Mouse (Mus musculus) hindbrain, embryonic 11.5 days (tissue): ENCODE measurements around the gene Tmprss11c. TPM values are rescaled to one million over a fixed set of nuclear protein-coding genes. Genes with fewer than 3 reads are reported as not detected.

Experiments used
- ATAC-seq: fragments of 200-750 bp; cut with Nextera tagmentation; 2 replicates; pipeline ENCODE4 v1.8.0; 2017; ENCODE audit warnings: mild to moderate bottlenecking, moderate TSS enrichment, moderate library complexity; ENCODE audit not compliant: low FRiP score
- DNase-seq: peaks from one replicate; pipeline ENCODE4 v3.0.0-alpha.2; 2015; ENCODE audit warnings: low spot score
- H3K27ac ChIP-seq: fragments of 300-500 bp; sonication (generic); 2 replicates; pipeline ENCODE4 v1.5.1; 2014; ENCODE audit warnings: mild to moderate bottlenecking, low read depth, low read length
- H3K27me3 ChIP-seq: fragments of 300-500 bp; sonication (generic); 2 replicates; pipeline ENCODE4 v1.6.1; 2014; ENCODE audit warnings: mild to moderate bottlenecking, low read length, moderate library complexity, mixed read lengths; ENCODE audit not compliant: control insufficient read depth, insufficient read depth
- H3K36me3 ChIP-seq: fragments of 300-500 bp; sonication (generic); 2 replicates; pipeline ENCODE4 v1.6.1; 2014; ENCODE audit warnings: mild to moderate bottlenecking, low read length, moderate library complexity, mixed read lengths; ENCODE audit not compliant: control insufficient read depth, insufficient read depth
- H3K4me1 ChIP-seq: fragments of 300-500 bp; sonication (generic); replicated peaks from 2 replicates; pipeline ENCODE4 v1.6.1; 2014; ENCODE audit warnings: low read length, mixed read lengths; ENCODE audit not compliant: control insufficient read depth, insufficient read depth
- H3K4me2 ChIP-seq: fragments of 300-500 bp; sonication (generic); replicated peaks from 2 replicates; pipeline ENCODE4 v1.6.1; 2014; ENCODE audit warnings: mild to moderate bottlenecking, low read depth, low read length
- H3K4me3 ChIP-seq: fragments of 300-500 bp; sonication (generic); 2 replicates; pipeline ENCODE4 v1.5.1; 2014; ENCODE audit warnings: low read depth, low read length
- H3K9ac ChIP-seq: fragments of 300-500 bp; sonication (generic); 2 replicates; pipeline ENCODE4 v1.6.1; 2014; ENCODE audit warnings: low read depth, low read length
- H3K9me3 ChIP-seq: fragments of 300-500 bp; sonication (generic); 2 replicates; pipeline ENCODE4 v1.6.1; 2016; ENCODE audit warnings: low read length; ENCODE audit not compliant: control insufficient read depth
- WGBS: fragments of 180-500 bp; shearing (Covaris S2); extraction: QIAGEN DNeasy Blood & Tissue Kit; methylation state at CpG from one replicate; pipeline ENCODE4 v1.1.7; 2014; 5-methylcytosine and 5-hydroxymethylcytosine counted together
- polyA plus RNA-seq: library from polyadenylated mRNA; unstranded; fragments of >200 nt; fragmentation: Nextera tagmentation; extraction: Ambion mirVana; gene quantifications from 2 replicates; pipeline ENCODE4 v1.2.1, GENCODE M21; 2014

Tmprss11c gene
- polyA plus RNA-seq, 1 experiment from 2014 or later = not detected

DNA sequence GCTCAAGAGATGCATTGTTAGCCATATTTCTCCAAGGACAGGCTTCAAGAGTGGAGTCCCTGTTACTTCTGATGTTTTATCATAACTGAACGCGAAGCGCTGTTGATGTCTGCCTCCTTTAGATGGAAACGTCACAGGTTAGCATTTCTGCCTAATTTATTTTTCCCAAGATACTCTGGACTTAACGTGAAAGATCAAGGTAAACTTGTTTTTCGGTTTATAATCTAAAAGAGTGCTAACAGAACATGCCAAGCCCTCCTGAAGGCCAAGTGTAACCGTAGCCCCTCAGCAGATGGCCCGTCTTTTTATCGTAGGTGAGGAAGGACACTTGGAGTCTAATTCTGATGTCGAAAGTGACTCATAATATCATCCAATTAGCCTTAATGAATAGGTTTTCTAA, 91.3 kb downstream of the Tmprss11c start, which contains the start of gene Gnrhr:
Gene Gnrhr, minus strand, starts transcription at position 101 of the 400 bp plus-strand sequence.
- DNase-seq (no peak), ATAC-seq (no peak)
- Histone ChIP-seq H3K27me3 (no peaks in the 10 kb centered on the region), H3K9me3 (no peaks in the 10 kb centered on the region), H3K4me2 (no peak within 1 kb of the TSS), H3K27ac (no peak within 1 kb of the TSS), H3K4me3 (no peak within 1 kb of the TSS), H3K36me3 (no peaks in the 10 kb centered on the region), H3K4me1 (no peaks in the 10 kb centered on the region), H3K9ac (no peak within 1 kb of the TSS)
- whole genome bisulfite sequencing = 94% methylated on average over 10 of the region's 10 CpGs

DNA sequence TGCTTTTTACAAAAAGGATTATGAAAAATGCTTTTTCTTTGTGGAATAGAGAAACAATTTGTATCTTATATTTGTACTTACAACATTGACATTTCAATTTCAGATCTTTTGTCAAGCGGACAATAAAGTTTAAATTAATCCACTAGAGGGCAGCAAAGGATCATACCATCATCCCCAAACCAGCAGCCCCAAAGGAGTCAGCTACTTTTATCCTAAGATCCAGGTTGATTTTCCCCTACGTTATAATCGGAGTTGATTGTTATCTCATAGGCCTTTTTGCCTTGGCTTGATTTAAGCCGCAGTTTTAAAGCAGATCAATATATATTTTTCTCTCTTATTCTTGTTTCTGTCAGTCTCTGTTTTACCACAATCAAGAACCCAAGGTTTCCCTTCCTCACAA, 97.8 kb downstream of the Tmprss11c start:
- Histone ChIP-seq H3K4me2 (no peak overlapping the region), H3K4me3 (no peak overlapping the region), H3K27ac (no peak overlapping the region), H3K36me3 (no peaks in the 10 kb centered on the region), H3K4me1 (no peaks in the 10 kb centered on the region), H3K27me3 (no peaks in the 10 kb centered on the region), H3K9ac (no peak overlapping the region), H3K9me3 (no peaks in the 10 kb centered on the region)
- ATAC-seq = peak; percentile 61; the same call in 1 of the 2 replicates
- peak; percentile 60 for DNase-seq
- WGBS = 23% methylated on average over 4 of the region's 4 CpGs

DNA sequence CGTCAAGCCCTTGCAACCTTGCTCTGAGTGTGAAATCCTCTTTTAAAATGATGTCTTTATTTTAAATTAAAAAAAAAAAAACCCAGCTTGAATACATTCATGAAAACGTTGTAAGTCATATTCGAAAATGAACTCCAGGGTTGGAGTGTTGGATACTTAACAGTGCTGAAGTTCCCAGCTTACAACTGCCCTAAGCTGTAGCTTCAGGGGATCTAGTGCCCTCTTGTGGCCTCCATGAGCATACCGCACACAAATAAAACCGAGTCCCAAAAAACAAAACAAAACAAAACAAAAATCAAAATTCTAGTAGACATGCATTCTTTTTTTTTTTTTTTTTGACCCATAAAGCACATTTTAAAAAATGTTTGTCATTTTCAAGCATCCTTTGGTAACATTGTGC, 98.3 kb downstream of the Tmprss11c start:
- no peaks in the 10 kb centered on the region for H3K4me1 ChIP-seq

DNA sequence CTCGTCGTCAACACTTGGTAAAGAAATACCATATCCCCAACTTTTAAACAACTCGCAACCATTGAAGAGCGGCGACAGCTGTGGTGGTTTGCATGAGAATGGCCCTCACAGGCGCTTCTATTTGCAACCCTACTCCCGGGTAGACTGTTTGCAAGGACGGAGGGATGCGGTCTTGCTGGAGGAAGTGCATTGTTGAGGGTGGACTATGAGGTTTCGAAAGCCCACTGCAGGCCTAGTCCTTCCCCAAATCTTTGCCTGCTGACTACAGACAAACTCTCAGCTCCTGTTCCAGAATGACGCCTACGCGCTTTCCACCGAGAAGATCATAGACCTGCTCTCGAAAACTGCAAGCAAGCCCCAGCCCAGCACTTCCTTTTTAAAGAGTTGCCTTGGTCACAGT, 98.8 kb downstream of the Tmprss11c start:
- no peak overlapping the region for H3K4me3 ChIP-seq
- no peaks in the 10 kb centered on the region for H3K4me1 ChIP-seq
- no peak overlapping the region for H3K27ac ChIP-seq
- DNase-seq (peak; percentile 2), ATAC-seq (no peak)
- H3K36me3 ChIP-seq = no peaks in the 10 kb centered on the region
- no peaks in the 10 kb centered on the region for H3K9me3 ChIP-seq
- no peak overlapping the region for H3K9ac ChIP-seq
- H3K27me3 ChIP-seq = no peaks in the 10 kb centered on the region
- H3K4me2 ChIP-seq = no peak overlapping the region
- 42% methylated on average over 15 of the region's 15 CpGs for WGBS

More for the DNA sequence above, 98.3 kb downstream of the Tmprss11c start:
- peak; percentile 48 for DNase-seq
- H3K4me3 ChIP-seq = no peak overlapping the region
- no peak overlapping the region for H3K27ac ChIP-seq
- no peak overlapping the region for H3K9ac ChIP-seq
- H3K27me3 ChIP-seq = no peaks in the 10 kb centered on the region
- no peak for ATAC-seq
- no peak overlapping the region for H3K4me2 ChIP-seq
- 23% methylated on average over 5 of the region's 5 CpGs for WGBS
- no peaks in the 10 kb centered on the region for H3K36me3 ChIP-seq
- no peaks in the 10 kb centered on the region for H3K9me3 ChIP-seq

DNA sequence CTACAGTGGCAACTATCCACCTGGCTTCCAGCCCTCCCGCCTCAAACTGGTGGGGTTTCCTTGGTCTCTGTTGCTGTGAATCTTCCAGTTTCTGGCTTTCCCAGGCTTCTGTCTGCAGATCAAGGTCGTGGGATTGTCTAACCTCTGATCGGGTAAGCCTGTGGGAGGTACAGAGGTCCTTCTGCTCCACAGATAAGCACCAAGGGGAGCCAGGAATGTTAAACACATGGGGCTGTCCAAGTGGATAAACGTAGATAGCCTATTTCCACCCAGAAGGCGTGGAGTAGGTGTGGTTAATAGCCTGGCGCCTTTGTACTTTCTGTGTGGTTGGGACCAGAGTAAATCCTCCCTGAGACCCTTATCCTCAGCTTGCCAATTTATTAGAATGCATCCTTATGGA, 101.7 kb downstream of the Tmprss11c start:
- Histone ChIP-seq H3K36me3 (no peaks in the 10 kb centered on the region), H3K27me3 (no peaks in the 10 kb centered on the region), H3K9me3 (no peaks in the 10 kb centered on the region), H3K4me1 (no peaks in the 10 kb centered on the region), H3K4me2 (no peak overlapping the region), H3K27ac (no peak overlapping the region), H3K4me3 (no peak overlapping the region), H3K9ac (no peak overlapping the region)
- no peak for ATAC-seq
- 79% methylated on average over 6 of the region's 6 CpGs for WGBS
- DNase-seq = no peak

Other genes starting within 250 kb of the Tmprss11c start
- 50.4 and 52.1 TPM in 2 replicates for gene Cenpc1, start 223.7 kb downstream of the Tmprss11c start, polyA plus RNA-seq
- gene Stap1, start 217.6 kb downstream of the Tmprss11c start, polyA plus RNA-seq = 0.57 and 0.66 TPM in 2 replicates
- gene Uba6, start 116.5 kb downstream of the Tmprss11c start, polyA plus RNA-seq = 22.9 and 25.8 TPM in 2 replicates
- gene Gnrhr, start 91.4 kb downstream of the Tmprss11c start, polyA plus RNA-seq = not detected in 2 replicates
- 0.08 TPM in 1 of 2 replicates, not detected in the other for gene Tmprss11d, start 84.1 kb upstream of the Tmprss11c start, polyA plus RNA-seq
- gene Tmprss11a, start 179.7 kb upstream of the Tmprss11c start, polyA plus RNA-seq = not detected in 2 replicates
- not detected in 2 replicates for gene Tmprss11g, start 229.3 kb upstream of the Tmprss11c start, polyA plus RNA-seq